Mouse (Mus musculus): ENCODE results near the gene Ebf1.

Ebf1 gene

DNA sequence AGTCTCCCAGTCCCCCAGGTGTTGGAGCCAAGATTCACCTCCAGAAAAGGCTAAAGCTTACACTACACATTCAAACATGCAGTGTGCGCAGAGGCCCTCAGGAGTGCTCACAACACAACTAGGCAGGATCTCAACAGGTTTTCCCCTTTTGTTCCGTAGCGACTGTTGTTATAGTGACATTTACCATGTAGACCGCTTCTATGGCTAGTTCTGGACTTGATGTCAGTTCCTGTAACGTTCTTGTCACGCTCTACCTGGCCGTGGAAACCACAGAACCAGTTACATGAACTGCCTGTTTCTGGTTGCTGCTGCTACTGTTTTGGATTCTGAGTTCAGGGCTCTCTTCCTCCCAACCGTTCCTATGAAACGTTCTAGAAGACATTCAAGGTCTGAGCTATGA lies 333.2 kb downstream of the Ebf1 start:
- ATAC-seq (ENCODE audit: low TSS enrichment), result no peak

DNA sequence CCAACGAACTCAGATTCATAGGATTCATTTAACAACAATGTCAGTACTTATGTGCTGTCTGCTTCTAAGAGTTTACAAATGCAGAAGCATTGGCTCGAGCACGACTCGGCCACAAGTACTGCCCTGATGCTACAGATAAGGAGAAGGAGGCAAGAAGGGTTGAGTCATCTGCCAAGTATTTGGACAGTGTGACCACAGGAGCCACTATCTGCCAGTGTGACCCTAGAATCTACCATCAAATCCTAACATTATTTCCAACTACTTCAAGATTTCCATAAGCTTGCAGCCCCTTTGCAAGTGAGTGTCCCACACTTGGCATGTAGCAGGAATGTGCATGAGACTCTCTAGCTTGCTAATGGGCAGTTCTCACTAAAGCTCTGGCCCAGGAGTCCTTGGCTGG lies 334.4 kb downstream of the Ebf1 start:
- ATAC-seq (ENCODE audit: low TSS enrichment), result no peak

DNA sequence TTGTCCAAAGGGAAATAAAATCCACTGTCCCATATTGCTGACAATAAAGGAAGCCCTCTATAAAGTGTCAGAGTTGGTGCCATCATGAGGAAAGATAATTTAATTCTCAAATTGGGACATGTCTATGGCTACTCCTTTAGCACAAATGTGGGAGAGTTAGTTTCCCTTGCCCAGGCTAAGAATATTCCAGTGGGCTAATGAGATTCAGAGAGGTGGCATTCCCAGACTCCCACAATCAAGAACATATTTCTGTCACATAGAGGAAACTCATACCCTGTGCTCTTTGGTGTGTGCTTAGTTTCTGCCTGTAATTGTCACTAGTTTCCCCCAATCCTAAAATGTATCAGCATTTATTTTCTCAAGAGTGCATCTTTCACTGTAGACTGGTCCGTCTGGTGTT lies 336.2 kb downstream of the Ebf1 start:
- peak; percentile 94 for ATAC-seq (ENCODE audit: low TSS enrichment)

- ATAC-seq (ENCODE audit: low TSS enrichment), result peak; percentile 90
Measured at GRCm38 (mm10) chr11:44953863-44954262, 336.7 kb downstream of the Ebf1 start.

DNA sequence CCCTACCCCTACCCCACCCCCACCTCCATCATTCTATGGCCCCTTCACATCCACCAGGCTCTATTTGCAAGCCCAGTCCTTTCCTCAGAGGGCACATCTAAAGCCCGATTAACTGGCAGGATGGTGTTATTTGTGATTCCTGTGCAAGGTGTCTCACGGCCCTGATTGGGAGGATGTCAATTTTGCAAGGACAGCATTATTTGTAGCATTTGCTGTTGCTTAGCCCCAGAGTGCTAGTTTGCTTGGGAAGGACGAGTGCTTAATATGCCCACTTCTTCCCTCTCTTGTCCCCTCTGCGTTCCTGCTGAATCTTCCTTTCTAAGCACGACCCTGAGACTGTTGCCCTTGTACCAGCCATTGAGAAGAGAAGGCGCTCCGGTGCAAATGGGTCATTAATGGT lies 337.2 kb downstream of the Ebf1 start:
- no peak for ATAC-seq (ENCODE audit: low TSS enrichment)

DNA sequence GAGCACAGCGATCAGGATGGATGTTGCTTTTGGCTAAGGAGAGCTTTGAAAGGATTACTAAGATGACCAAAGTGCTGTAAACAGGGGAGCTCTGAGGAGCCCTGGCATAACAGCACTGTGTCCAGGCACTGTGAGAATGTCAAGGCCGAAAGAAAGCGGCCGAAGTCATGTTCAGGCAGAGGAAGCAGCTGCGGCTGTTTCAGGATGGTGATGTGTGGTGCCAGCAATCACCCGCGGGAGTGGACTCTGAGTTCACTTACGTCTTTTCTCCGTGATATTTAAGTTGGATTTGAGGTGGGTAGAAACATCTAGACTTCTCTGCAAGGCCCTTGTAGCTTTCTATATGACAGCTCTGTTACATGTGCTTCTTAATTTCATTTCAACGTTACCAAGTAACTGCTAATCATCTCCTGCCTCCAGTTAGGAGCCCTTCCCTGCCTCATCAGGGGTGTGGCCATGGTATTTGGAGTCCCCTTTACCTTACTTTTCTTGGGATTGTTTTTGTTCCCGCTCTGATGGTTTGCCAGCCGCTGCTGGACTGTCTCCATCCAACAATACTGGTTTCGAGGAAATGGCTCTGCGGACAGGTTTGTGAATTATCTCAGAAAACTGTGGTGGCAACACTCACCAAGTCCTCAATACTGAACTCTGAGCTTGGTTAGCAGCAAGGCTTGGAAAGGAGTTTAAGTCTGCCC lies 345.8 kb downstream of the Ebf1 start:
- no peak for ATAC-seq (ENCODE audit: low TSS enrichment)

DNA sequence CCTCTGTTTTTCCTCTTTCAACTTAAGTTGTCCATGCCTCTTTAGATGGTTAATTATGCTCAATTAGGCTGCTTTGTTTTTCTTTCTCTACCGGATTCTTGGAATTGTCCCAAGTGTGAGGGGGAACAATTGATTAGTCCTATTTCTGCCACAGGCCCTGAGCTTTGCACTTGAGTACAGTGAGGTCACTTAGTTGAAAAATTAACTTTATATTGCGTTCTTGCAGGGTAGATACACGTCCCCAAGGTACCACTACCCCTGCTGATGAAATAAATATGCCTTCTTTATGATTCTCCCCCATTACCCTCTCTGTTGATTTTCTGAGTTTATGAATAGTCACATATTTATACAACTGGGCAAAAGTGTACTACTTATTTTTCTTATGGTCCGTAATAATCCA lies 351.9 kb downstream of the Ebf1 start:
- no peak for ATAC-seq (ENCODE audit: low TSS enrichment)

- ATAC-seq (ENCODE audit: low TSS enrichment), result no peak
Measured at GRCm38 (mm10) chr11:44974271-44974670, 357.2 kb downstream of the Ebf1 start.

DNA sequence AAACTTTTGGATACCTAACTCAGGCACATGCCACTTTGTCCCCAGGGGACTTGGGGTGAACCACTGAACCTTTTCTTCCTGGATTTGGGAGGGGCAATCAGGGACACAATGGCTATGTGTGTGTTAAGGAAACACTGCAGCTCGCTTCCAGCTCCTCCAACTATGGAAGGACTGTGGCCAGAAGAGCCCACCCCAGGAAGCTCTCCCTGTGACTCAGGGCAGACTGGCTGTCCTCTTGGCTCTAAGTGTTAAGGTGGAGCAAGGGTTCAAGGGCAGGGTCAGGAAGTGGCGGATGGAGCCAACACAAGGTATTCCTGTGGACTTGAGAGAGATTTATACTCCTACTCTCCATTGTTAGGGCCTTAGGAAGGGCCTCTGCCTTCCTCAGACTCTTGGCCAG lies 358.0 kb downstream of the Ebf1 start:
- no peak for ATAC-seq (ENCODE audit: low TSS enrichment)

- ATAC-seq (ENCODE audit: low TSS enrichment), result peak; percentile 58; the same call in 1 of the 2 replicates
Measured at GRCm38 (mm10) chr11:44976254-44976802, 359.2 kb downstream of the Ebf1 start.

GRCm38 (mm10) chr11:44977921-44978397 lies 360.8 kb downstream of the Ebf1 start:
- peak; percentile 87 for ATAC-seq (ENCODE audit: low TSS enrichment)

DNA sequence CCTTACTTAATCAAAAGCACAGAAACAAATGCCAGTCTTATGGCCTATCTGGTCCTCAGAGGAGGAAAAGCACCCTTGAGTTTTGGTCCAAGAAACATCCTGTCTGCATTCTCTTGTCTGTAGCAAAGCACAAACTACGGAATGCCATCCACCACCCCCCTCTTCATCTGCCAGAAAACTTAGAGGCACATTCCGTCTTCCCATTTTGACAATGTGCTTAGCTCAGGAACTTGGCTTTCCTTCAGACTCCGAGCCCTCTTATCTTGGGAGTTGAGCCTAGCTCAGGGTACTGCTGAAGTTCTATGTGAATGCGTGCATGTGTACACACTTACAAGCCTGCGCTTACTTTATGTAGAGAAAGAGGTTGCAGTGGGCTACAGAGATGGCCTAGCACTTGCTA lies 362.3 kb downstream of the Ebf1 start:
- ATAC-seq (ENCODE audit: low TSS enrichment), result no peak

DNA sequence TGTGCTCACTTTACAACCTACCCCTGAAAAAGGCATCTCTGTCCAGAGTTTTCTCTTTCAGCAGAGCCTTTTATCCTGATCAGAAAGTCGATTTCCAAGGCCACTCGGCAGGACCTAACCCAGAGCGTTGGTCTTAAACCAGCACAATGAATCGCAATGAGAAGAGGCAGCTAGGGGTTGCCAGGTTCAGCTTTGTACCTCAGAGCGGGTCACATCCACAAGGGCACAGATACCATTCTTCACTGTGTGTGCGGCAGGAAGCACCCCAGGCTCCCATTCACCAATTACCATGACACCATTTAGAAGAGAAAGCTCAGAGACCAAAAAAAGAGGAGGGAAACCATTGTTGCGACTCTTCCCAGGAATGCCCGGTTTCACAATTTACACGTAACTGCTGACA lies 365.1 kb downstream of the Ebf1 start:
- ATAC-seq (ENCODE audit: low TSS enrichment), result no peak

DNA sequence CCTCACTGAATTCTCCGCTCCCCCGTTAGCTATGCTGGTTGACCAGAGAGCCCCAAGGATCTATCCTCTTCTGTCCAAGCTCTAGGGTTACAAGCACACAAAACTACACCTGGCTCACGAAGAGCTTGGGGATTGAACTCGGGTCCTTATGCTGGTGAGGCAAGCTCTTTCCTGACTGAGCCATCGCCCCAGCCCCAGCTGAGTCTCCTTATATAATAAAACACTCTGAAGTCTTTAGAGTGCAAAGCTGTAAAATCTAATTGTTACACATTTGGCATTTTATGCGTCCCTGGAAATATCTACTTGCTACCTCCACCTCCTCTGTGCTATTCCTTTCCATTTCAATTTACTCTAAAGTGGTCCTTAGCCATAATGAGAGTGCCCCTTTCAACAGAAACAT lies 366.8 kb downstream of the Ebf1 start:
- ATAC-seq (ENCODE audit: low TSS enrichment), result no peak

DNA sequence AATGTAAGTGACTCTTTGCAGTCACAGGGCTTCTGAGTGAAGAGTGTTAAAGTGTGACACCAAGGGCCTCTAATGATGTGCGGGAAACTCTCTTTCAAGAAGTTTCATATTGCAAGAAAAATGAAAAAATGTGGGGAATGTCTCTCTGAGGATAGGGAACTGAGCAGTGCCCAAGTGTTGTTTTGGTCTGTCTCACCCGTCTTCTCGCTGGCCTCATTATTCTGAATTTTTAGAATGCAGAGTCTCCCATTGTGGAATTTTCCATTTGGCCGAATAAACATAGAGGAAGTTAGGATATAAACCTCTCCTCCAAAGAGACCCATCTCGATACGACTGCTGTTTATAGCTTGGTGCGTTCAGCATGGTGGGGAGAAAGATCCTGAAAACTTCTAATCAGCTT lies 367.3 kb downstream of the Ebf1 start:
- no peak for ATAC-seq (ENCODE audit: low TSS enrichment)

GRCm38 (mm10) chr11:44987796-44988195 lies 370.7 kb downstream of the Ebf1 start:
- ATAC-seq (ENCODE audit: low TSS enrichment), result no peak

GRCm38 (mm10) chr11:45002681-45003286 lies 385.7 kb downstream of the Ebf1 start:
- ATAC-seq (ENCODE audit: low TSS enrichment), result no peak

- no peak for ATAC-seq (ENCODE audit: low TSS enrichment)
Measured at GRCm38 (mm10) chr11:45003716-45004437, 386.8 kb downstream of the Ebf1 start.

- ATAC-seq (ENCODE audit: low TSS enrichment), result no peak
Measured at GRCm38 (mm10) chr11:45007311-45007710, 390.2 kb downstream of the Ebf1 start.

GRCm38 (mm10) chr11:45008078-45008477 lies 391.0 kb downstream of the Ebf1 start:
- ATAC-seq (ENCODE audit: low TSS enrichment), result peak; percentile 64

- ATAC-seq (ENCODE audit: low TSS enrichment), result no peak
Measured at GRCm38 (mm10) chr11:45008760-45009159, 391.6 kb downstream of the Ebf1 start.

GRCm38 (mm10) chr11:45012081-45012480 lies 395.0 kb downstream of the Ebf1 start:
- ATAC-seq (ENCODE audit: low TSS enrichment), result no peak

GRCm38 (mm10) chr11:45017493-45017892 lies 400.4 kb downstream of the Ebf1 start:
- no peak for ATAC-seq (ENCODE audit: low TSS enrichment)

Data from frontal cortex, adult (tissue).